Mouse (Mus musculus): Measurements from ENCODE around the gene Hemgn. TPM values are rescaled to one million over a fixed set of nuclear protein-coding genes. Genes with fewer than 3 reads are reported as not detected.

The Hemgn gene
- polyA plus RNA-seq, 1 experiment from 2014 or later = 206 TPM

- peak overlapping the region; percentile 97 for H3K27ac ChIP-seq (ENCODE audit: low read depth, low read length)
- H3K4me3 ChIP-seq (ENCODE audit: low read depth, low read length) = peak overlapping the region; percentile 62
- peak overlapping the region; percentile 92 for H3K9ac ChIP-seq (ENCODE audit: low read depth, low read length)
- DNase-seq (ENCODE audit: low spot score) = peak; percentile 61
- peaks cover 40% of the 10 kb centered on the region for H3K4me1 ChIP-seq (replicated peaks; ENCODE audit: control insufficient read depth, insufficient read depth, low read length)
- peak; percentile 87 for ATAC-seq (replicated peaks; ENCODE audit: low FRiP score)
- peaks cover 9% of the 10 kb centered on the region for H3K36me3 ChIP-seq (ENCODE audit: control insufficient read depth, insufficient read depth, low read length)
- 36% methylated on average over 6 of the region's 6 CpGs for WGBS
- H3K27me3 ChIP-seq (replicated peaks; ENCODE audit: control insufficient read depth, insufficient read depth, low read length) = no peaks in the 10 kb centered on the region
- H3K4me2 ChIP-seq = peak overlapping the region; percentile 73
- H3K9me3 ChIP-seq (ENCODE audit: control insufficient read depth, low read length) = no peaks in the 10 kb centered on the region
Observed at GRCm38 (mm10) chr4:46404042-46404795, 9.1 kb downstream of the Hemgn start.

- DNase-seq (ENCODE audit: low spot score) (no peak), ATAC-seq (replicated peaks; ENCODE audit: low FRiP score) (no peak)
- H3K27me3 ChIP-seq (replicated peaks; ENCODE audit: control insufficient read depth, insufficient read depth, low read length) = no peaks in the 10 kb centered on the region
- peaks cover 20% of the 10 kb centered on the region for H3K4me1 ChIP-seq (replicated peaks; ENCODE audit: control insufficient read depth, insufficient read depth, low read length)
- peak overlapping the region; percentile 73 for H3K4me2 ChIP-seq
- peak overlapping the region; percentile 62; the same call in 1 of the 2 replicates for H3K4me3 ChIP-seq (ENCODE audit: low read depth, low read length)
- peak overlapping the region; percentile 41; the same call in 1 of the 2 replicates for H3K9ac ChIP-seq (ENCODE audit: low read depth, low read length)
- H3K27ac ChIP-seq (ENCODE audit: low read depth, low read length) = no peak overlapping the region; the same call in 1 of the 2 replicates
- no peaks in the 10 kb centered on the region for H3K9me3 ChIP-seq (ENCODE audit: control insufficient read depth, low read length)
- peaks cover 20% of the 10 kb centered on the region for H3K36me3 ChIP-seq (ENCODE audit: control insufficient read depth, insufficient read depth, low read length)
- 72% methylated on average over 4 of the region's 4 CpGs for WGBS
Observed at GRCm38 (mm10) chr4:46398839-46399238, 14.5 kb downstream of the Hemgn start.

GRCm38 (mm10) chr4:46395736-46396135 lies 17.6 kb downstream of the Hemgn start:
- ATAC-seq (replicated peaks; ENCODE audit: low FRiP score) = peak; percentile 77
- Histone ChIP-seq H3K27me3 (replicated peaks; ENCODE audit: control insufficient read depth, insufficient read depth, low read length) (no peaks in the 10 kb centered on the region), H3K36me3 (ENCODE audit: control insufficient read depth, insufficient read depth, low read length) (peaks cover 18% of the 10 kb centered on the region), H3K9ac (ENCODE audit: low read depth, low read length) (peak overlapping the region; percentile 36), H3K9me3 (ENCODE audit: control insufficient read depth, low read length) (no peaks in the 10 kb centered on the region), H3K4me2 (peak overlapping the region; percentile 73), H3K4me3 (ENCODE audit: low read depth, low read length) (peak overlapping the region; percentile 15; the same call in 1 of the 2 replicates), H3K27ac (ENCODE audit: low read depth, low read length) (no peak overlapping the region), H3K4me1 (replicated peaks; ENCODE audit: control insufficient read depth, insufficient read depth, low read length) (peaks cover 20% of the 10 kb centered on the region)
- 27% methylated on average over 5 of the region's 5 CpGs for WGBS
- DNase-seq (ENCODE audit: low spot score) = no peak

- Histone ChIP-seq H3K9me3 (ENCODE audit: control insufficient read depth, low read length) (no peaks in the 10 kb centered on the region), H3K4me3 (ENCODE audit: low read depth, low read length) (no peak overlapping the region), H3K4me1 (replicated peaks; ENCODE audit: control insufficient read depth, insufficient read depth, low read length) (peaks cover 18% of the 10 kb centered on the region; the same call in 1 of the 2 replicates), H3K27me3 (replicated peaks; ENCODE audit: control insufficient read depth, insufficient read depth, low read length) (no peaks in the 10 kb centered on the region), H3K27ac (ENCODE audit: low read depth, low read length) (no peak overlapping the region), H3K36me3 (ENCODE audit: control insufficient read depth, insufficient read depth, low read length) (peaks cover 12% of the 10 kb centered on the region; the same call in 1 of the 2 replicates), H3K4me2 (no peak overlapping the region), H3K9ac (ENCODE audit: low read depth, low read length) (no peak overlapping the region)
- no peak for ATAC-seq (replicated peaks; ENCODE audit: low FRiP score)
- 75% methylated on average over 2 of the region's 2 CpGs for WGBS
- DNase-seq (ENCODE audit: low spot score) = no peak
Observed at GRCm38 (mm10) chr4:46394388-46394787, 18.9 kb downstream of the Hemgn start.

GRCm38 (mm10) chr4:46390390-46390970 lies 22.8 kb downstream of the Hemgn start:
- Histone ChIP-seq H3K27me3 (replicated peaks; ENCODE audit: control insufficient read depth, insufficient read depth, low read length) (no peaks in the 10 kb centered on the region), H3K4me1 (replicated peaks; ENCODE audit: control insufficient read depth, insufficient read depth, low read length) (peaks cover 5% of the 10 kb centered on the region; the same call in 1 of the 2 replicates), H3K27ac (ENCODE audit: low read depth, low read length) (peak overlapping the region; percentile 85), H3K36me3 (ENCODE audit: control insufficient read depth, insufficient read depth, low read length) (peaks cover 7% of the 10 kb centered on the region), H3K4me3 (ENCODE audit: low read depth, low read length) (peak overlapping the region; percentile 57), H3K4me2 (peak overlapping the region; percentile 75), H3K9me3 (ENCODE audit: control insufficient read depth, low read length) (no peaks in the 10 kb centered on the region), H3K9ac (ENCODE audit: low read depth, low read length) (peak overlapping the region; percentile 87)
- WGBS = 17% methylated on average over 9 of the region's 9 CpGs
- ATAC-seq (replicated peaks; ENCODE audit: low FRiP score) = peak; percentile 54
- DNase-seq (ENCODE audit: low spot score) = peak; percentile 70

- 1% methylated on average over 24 of the region's 24 CpGs for WGBS
- peaks cover 9% of the 10 kb centered on the region for H3K36me3 ChIP-seq (ENCODE audit: control insufficient read depth, insufficient read depth, low read length)
- H3K4me3 ChIP-seq (ENCODE audit: low read depth, low read length) = peak overlapping the region; percentile 57
- H3K27me3 ChIP-seq (replicated peaks; ENCODE audit: control insufficient read depth, insufficient read depth, low read length) = no peaks in the 10 kb centered on the region
- H3K4me1 ChIP-seq (replicated peaks; ENCODE audit: control insufficient read depth, insufficient read depth, low read length) = peaks cover 4% of the 10 kb centered on the region; the same call in 1 of the 2 replicates
- ATAC-seq (replicated peaks; ENCODE audit: low FRiP score) (no peak), DNase-seq (ENCODE audit: low spot score) (no peak)
- no peaks in the 10 kb centered on the region for H3K9me3 ChIP-seq (ENCODE audit: control insufficient read depth, low read length)
- H3K9ac ChIP-seq (ENCODE audit: low read depth, low read length) = peak overlapping the region; percentile 87
- peak overlapping the region; percentile 75 for H3K4me2 ChIP-seq
- H3K27ac ChIP-seq (ENCODE audit: low read depth, low read length) = peak overlapping the region; percentile 85
Observed at GRCm38 (mm10) chr4:46389612-46390341, 23.5 kb downstream of the Hemgn start.

- DNase-seq (ENCODE audit: low spot score) (peak; percentile 95), ATAC-seq (replicated peaks; ENCODE audit: low FRiP score) (peak; percentile 86)
- under 1% methylated on average over 56 of the region's 56 CpGs for WGBS
- peak within 1 kb of the TSS; percentile 87 for H3K9ac ChIP-seq (ENCODE audit: low read depth, low read length)
- H3K4me1 ChIP-seq (replicated peaks; ENCODE audit: control insufficient read depth, insufficient read depth, low read length) = peaks cover 3% of the 10 kb centered on the region; the same call in 1 of the 2 replicates
- H3K27me3 ChIP-seq (replicated peaks; ENCODE audit: control insufficient read depth, insufficient read depth, low read length) = no peaks in the 10 kb centered on the region
- H3K4me3 ChIP-seq (ENCODE audit: low read depth, low read length) = peak within 1 kb of the TSS; percentile 57
- H3K9me3 ChIP-seq (ENCODE audit: control insufficient read depth, low read length) = no peaks in the 10 kb centered on the region
- H3K27ac ChIP-seq (ENCODE audit: low read depth, low read length) = peak within 1 kb of the TSS; percentile 85
- H3K36me3 ChIP-seq (ENCODE audit: control insufficient read depth, insufficient read depth, low read length) = peaks cover 8% of the 10 kb centered on the region
- peak within 1 kb of the TSS; percentile 75 for H3K4me2 ChIP-seq
Observed at GRCm38 (mm10) chr4:46389013-46389611, 24.2 kb downstream of the Hemgn start, which contains the start of gene Trmo. TSS of gene Trmo (minus strand) at chr4:46389437.

- no peak for DNase-seq (ENCODE audit: low spot score)
- H3K9me3 ChIP-seq (ENCODE audit: control insufficient read depth, low read length) = no peaks in the 10 kb centered on the region
- peak overlapping the region; percentile 57 for H3K4me3 ChIP-seq (ENCODE audit: low read depth, low read length)
- H3K36me3 ChIP-seq (ENCODE audit: control insufficient read depth, insufficient read depth, low read length) = peaks cover 11% of the 10 kb centered on the region
- H3K4me2 ChIP-seq = peak overlapping the region; percentile 75
- peaks cover 3% of the 10 kb centered on the region; the same call in 1 of the 2 replicates for H3K4me1 ChIP-seq (replicated peaks; ENCODE audit: control insufficient read depth, insufficient read depth, low read length)
- ATAC-seq (replicated peaks; ENCODE audit: low FRiP score) = no peak
- H3K27ac ChIP-seq (ENCODE audit: low read depth, low read length) = peak overlapping the region; percentile 85; the same call in 1 of the 2 replicates
- peak overlapping the region; percentile 87 for H3K9ac ChIP-seq (ENCODE audit: low read depth, low read length)
- WGBS = 19% methylated on average over 5 of the region's 5 CpGs
- H3K27me3 ChIP-seq (replicated peaks; ENCODE audit: control insufficient read depth, insufficient read depth, low read length) = no peaks in the 10 kb centered on the region
Observed at GRCm38 (mm10) chr4:46388556-46388955, 24.8 kb downstream of the Hemgn start.
